Mouse (Mus musculus) retina, embryonic 14.5 days (tissue): Measurements from ENCODE around the gene Rbm44.

Source experiments
- DNase-seq: peaks from one replicate; pipeline ENCODE4 v3.0.0-alpha.2; 2015; ENCODE audit warnings: low spot score

Gene Rbm44

DNA sequence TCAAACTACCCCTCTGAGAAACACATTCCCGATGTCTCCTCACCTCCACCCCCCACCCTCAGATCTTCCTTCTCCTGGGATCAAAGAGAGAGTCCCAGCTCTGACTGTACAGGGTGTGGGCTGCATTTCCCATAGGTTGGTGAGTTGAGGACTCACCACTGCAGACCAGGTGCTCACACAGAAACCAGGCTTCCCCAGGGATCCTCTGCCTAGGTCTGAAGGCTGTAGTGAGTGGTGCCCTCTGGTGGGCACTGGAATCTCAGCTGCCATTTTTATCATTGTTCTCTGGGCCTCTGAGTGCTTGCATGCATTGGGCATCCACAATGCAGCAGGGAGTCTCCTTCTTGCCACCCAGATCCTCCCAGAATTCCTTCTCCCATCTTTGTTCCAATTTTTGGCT lies 66.2 kb downstream of the Rbm44 start:
- peak; percentile 88 for DNase-seq

DNA sequence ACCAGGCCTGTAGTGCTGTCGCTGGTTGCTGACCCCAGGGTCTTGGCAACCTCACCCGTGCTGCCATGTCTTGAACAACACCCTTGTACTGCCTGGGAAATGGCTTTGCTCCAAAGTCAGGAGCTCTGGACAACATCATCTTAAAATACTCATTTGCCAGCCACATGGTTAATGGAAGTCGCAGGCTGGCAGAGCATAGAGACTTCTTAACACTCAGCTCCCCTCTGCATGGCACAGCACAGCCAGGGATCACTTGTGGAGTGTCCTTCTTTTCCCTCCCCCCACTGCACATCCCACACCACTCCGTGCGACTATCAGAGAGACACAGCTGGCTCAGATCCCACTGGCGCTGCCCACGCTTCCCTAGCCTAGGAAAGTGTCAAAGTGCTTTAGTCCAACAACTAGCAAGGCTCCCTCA lies 66.7 kb downstream of the Rbm44 start:
- no peak for DNase-seq

DNA sequence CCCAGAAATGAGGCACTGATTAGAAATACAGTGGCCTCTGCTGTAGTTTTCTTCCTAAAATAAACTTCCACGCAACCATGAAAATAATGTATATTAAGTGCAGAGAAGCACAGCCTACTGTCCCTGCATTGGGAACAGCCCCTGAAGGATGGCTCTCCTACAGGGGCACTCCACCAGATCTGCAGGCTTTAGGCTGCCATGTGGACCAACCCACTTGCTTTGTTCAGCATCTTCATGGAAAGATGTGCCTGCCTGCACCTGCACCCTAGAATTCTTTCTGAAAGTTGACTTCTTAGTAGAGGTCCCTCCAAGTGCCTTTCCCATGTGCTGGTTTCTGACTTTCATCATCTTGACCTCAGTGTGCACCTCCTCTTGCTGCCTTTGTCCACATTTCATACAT lies 70.4 kb downstream of the Rbm44 start:
- no peak for DNase-seq

DNA sequence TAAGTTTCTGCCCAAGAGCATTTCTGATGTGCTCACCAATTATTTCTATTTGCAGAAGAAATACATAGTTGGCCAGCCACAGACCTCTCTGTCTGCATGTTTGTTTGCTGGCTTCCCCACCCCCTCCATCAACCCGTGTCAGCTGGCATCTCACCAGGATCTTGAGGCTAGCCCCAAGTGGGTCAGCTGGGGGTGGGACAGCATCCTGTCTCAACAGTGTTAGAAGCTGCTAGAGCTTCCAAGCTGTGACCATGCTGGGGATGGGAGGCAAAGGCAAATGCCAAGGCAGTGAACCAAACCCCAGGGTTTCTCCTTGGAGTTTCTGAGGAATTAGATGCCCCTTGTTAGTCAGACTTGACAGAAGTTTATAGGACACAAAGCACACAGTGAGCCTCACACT lies 71.1 kb downstream of the Rbm44 start:
- DNase-seq, result no peak

DNA sequence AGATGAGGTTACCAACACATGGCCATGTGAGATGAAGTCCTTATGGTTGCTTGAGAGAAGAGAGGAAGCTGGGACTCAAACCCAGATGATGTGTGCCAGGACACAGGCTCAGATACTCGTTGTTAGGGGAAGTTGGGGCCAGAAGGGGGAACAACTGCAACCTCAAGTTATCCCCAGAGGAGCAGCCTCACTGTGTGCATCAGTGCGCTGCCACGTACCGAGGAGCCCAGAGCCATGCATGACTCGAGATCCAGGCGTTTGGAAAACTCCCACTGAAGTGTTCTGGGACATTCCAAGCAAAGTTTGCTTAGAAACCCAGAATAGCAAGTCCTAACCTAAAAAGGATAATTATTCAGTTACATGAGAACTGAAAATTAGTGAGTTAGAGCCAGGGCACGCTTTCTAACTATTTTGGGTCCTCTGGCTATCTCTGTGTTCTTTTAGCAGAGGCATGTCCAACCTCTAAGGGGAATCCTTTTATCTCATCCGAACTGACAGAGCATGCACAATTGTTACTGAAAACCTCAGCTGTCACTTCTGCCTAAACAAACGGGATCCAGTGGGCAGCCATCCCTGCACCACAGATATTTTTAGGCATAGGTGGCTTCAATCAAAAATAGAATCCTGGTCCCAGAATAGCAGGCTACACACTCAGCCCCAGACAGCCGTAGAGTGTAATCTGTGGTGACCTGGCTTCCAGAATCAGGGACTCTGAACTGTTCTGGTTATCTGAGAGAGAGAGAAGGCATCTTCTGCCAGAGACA lies 71.8 kb downstream of the Rbm44 start:
- peak; percentile 15 for DNase-seq

DNA sequence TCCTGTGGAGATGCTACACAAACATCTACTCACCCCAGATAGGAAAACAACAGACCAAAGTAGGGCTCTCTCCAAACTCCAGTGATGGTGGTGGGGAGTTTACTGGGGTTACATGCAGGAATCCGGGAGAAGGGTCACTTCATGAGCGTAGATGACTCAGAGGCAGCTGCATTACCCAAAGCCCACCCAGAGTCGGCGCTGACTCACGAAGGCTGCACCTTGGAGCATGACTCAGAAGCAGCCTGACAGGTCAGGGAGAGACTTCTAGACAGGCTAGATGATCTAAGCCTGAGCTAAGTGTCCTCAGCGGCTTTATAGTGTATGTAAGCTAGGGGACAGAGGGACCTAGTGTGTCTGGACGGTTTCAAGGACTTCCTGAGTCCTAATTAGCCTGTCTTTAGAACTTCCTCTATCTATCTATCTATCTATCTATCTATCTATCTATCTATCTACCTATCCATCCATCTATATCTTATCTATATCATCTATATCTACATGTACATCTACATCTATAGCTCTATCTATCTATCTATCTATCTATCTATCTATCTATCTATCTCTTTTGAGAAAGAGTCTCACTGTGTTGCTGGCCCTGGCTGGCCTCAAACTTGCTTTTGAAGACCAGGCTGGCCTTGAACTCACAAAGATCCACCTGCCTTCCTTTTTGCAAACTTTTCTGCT lies 74.9 kb downstream of the Rbm44 start:
- no peak for DNase-seq

DNA sequence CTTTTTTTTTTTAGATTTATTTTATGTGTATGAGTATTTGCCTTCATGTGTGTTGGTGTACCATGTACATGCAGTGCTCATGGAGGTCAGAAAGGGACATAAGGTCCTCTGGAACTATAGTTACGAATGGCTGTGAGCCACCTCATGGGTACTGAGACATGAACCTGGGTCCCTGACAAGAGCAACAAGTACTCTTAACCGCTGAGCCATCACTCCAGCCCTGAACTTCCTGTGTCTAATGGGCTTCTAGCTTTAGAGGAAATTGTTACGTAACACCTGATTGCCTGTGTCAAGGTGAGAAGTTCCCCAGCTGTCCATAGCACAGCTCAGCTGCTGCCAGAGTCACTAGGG lies 75.4 kb downstream of the Rbm44 start:
- DNase-seq, result no peak
